Mouse (Mus musculus) kidney, adult 2 months (tissue): ENCODE measurements around the gene Tfpi2. TPM values are rescaled to one million over a fixed set of nuclear protein-coding genes. Genes with fewer than 3 reads are reported as not detected.
A peak's percentile ranks its signal among the peaks of the same experiment; 100 is the strongest.

ENCODE experiments used
- DNase-seq: peaks from one replicate; pipeline ENCODE4 v3.0.0; 2021
- H3K27ac ChIP-seq: fragments of 200-500 bp; 2 replicates; pipeline ENCODE4 v1.5.1; 2012; ENCODE audit warnings: low read depth, low read length, control low read depth, inconsistent platforms; ENCODE audit not compliant: insufficient read depth
- H3K27me3 ChIP-seq: fragments of 200-500 bp; replicated peaks from 2 replicates; pipeline ENCODE4 v1.6.1; 2012; ENCODE audit warnings: mild to moderate bottlenecking, moderate library complexity, low read length, inconsistent platforms; ENCODE audit not compliant: control insufficient read depth, insufficient read depth
- H3K36me3 ChIP-seq: fragments of 200-500 bp; 2 replicates; pipeline ENCODE4 v1.6.1; 2012; ENCODE audit warnings: mild to moderate bottlenecking, moderate library complexity, low read length, inconsistent platforms; ENCODE audit not compliant: control insufficient read depth, insufficient read depth
- H3K4me1 ChIP-seq: fragments of 200-500 bp; 2 replicates; pipeline ENCODE4 v1.6.1; 2011; ENCODE audit warnings: low read length; ENCODE audit not compliant: control insufficient read depth, insufficient read depth
- H3K4me3 ChIP-seq: fragments of 200-500 bp; 2 replicates; pipeline ENCODE4 v1.5.1; 2011; ENCODE audit warnings: mild to moderate bottlenecking, low read depth, low read length, control low read depth; ENCODE audit not compliant: insufficient read depth
- CTCF ChIP-seq: fragments of 200-500 bp; conservative IDR thresholded peaks from 2 replicates; pipeline ENCODE4 v1.5.1; 2011; ENCODE audit warnings: low read depth, mild to moderate bottlenecking, control low read depth, low read length, moderate library complexity, mixed read lengths; ENCODE audit not compliant: insufficient read depth, insufficient read length
- POLR2A ChIP-seq: fragments of 200-500 bp; IDR thresholded peaks from one replicate; pipeline ENCODE4 v1.6.1; 2011; ENCODE audit warnings: low read depth, low read length, control low read depth
- WGBS: fragments of 180-500 bp; shearing (Covaris S2); methylation state at CpG from one replicate; pipeline ENCODE4 v1.1.7; 2018; 5-methylcytosine and 5-hydroxymethylcytosine counted together
- polyA plus RNA-seq: library from polyadenylated mRNA; depleted of rRNA; stranded (reverse); fragments of >200 nt; gene quantifications from 2 replicates; pipeline ENCODE4 v1.2.3, GENCODE M21; 2012

Gene Tfpi2
- polyA plus RNA-seq, 1 experiment: 37.3 TPM

DNA sequence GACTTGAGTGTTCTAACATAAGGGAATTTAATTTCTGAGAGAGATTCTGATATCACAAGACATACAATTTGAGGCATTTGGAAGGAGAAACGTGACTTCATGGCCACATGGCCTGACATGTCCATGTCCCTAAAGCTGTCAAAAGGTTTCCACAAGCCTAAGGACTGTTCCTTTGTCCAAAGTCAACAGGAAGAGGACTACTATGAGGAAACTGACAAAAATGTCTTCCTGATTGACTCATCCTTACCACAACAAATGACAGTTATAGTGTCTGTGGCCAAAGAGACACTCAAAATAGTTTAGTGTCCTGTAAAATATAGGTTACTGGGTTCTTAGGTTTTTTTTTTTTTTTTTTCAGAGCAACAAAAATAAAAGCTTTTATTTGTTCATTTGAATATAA, 15.0 kb downstream of the Tfpi2 start:
- Histone ChIP-seq H3K4me3 (no peak overlapping the region), H3K27me3 (no peaks in the 10 kb centered on the region), H3K4me1 (no peaks in the 10 kb centered on the region), H3K36me3 (no peaks in the 10 kb centered on the region), H3K27ac (no peak overlapping the region)
- TF ChIP-seq POLR2A: no peak
- DNase-seq: peak; percentile 4
- WGBS: 58% methylated on average over 1 of the region's 1 CpGs

DNA sequence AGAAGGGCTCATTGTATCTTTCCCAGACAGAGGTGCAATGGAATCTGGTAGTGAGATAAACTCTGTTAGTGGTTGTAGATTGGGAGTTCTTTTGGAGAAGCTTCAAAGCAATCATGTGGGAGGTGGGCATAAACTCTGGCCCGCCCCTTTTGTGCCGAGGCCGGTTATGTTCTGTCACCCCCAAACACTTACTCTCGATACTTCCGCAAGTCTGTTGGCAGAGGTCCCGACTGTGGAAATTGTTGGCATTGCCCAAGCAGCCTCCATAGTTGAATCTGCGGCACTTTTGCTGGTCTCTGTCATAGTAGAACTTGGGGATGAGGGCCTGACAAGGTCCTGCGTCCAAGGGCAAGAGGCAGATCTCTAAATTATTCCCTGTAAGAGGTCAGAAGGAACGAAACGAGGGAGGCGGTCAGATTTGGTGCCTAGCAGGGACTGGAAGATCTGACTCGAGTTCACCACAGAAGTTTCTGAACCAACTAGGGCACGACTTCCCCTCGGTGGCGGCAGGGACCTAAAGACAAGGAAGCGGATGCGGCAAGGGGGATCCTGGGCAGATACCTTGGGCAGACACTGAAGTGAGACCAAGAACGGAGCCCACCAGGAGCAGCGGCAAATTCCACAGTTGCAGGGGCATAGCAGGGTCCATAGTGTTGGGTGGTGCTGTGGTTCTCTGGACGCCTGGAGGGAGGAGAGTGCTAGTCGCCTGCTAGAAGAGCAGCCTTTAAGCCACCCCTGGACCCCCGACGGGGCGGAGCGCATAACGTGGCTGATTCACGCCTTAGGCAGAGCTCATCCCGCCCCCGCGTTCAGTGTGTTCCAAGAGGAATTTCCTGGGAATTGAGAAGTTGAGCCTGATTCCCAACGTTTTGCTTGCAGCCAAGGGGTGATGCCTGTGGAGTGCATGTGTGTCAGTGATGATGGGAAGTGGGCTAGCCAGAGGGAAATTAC, 20.8 kb downstream of the Tfpi2 start:
- H3K27me3 ChIP-seq: no peaks in the 10 kb centered on the region
- no peak overlapping the region for H3K27ac ChIP-seq
- no peak for TF ChIP-seq POLR2A
- no peak for TF ChIP-seq CTCF
- WGBS: 30% methylated on average over 31 of the region's 31 CpGs
- H3K36me3 ChIP-seq: no peaks in the 10 kb centered on the region
- DNase-seq: peak; percentile 36
- H3K4me1 ChIP-seq: no peaks in the 10 kb centered on the region
- H3K4me3 ChIP-seq: peak overlapping the region; percentile 31

GRCm38 (mm10) chr6:3954969-3955368, 33.8 kb downstream of the Tfpi2 start:
- no peak for DNase-seq
- no peaks in the 10 kb centered on the region for H3K27me3 ChIP-seq
- no peak overlapping the region for H3K4me3 ChIP-seq
- H3K27ac ChIP-seq: no peak overlapping the region
- no peaks in the 10 kb centered on the region for H3K4me1 ChIP-seq
- 55% methylated on average over 4 of the region's 4 CpGs for WGBS
- no peaks in the 10 kb centered on the region for H3K36me3 ChIP-seq
- TF ChIP-seq POLR2A: no peak
- TF ChIP-seq CTCF: no peak

- Histone ChIP-seq H3K27ac (no peak overlapping the region), H3K4me1 (peaks cover 3% of the 10 kb centered on the region; the same call in 1 of the 2 replicates), H3K27me3 (no peaks in the 10 kb centered on the region), H3K36me3 (no peaks in the 10 kb centered on the region), H3K4me3 (no peak overlapping the region)
- 26% methylated on average over 1 of the region's 1 CpGs for WGBS
- no peak for TF ChIP-seq POLR2A
- no peak for TF ChIP-seq CTCF
- DNase-seq: no peak
Measured at GRCm38 (mm10) chr6:3936140-3936714, 52.5 kb downstream of the Tfpi2 start.

DNA sequence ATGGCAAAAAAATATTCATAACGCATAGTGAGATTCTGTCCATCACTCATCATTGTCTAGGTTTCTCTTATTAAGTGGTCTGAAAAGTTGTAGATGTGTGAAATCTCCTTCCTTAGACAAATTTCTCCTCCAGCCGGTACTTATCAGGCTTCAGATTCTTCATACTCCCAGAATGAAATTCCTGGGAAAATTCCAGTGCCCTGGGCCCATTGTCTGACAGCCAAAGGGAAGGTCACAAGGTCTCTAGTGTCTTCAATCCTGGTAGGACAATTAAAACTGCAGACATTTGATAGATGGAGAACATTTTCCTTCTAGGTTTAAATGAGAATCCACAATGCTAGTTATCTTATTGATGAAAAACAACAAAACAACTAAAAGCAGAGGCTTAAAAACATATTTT, 53.1 kb downstream of the Tfpi2 start:
- TF ChIP-seq POLR2A (no peak), CTCF (no peak)
- no peaks in the 10 kb centered on the region for H3K27me3 ChIP-seq
- H3K36me3 ChIP-seq: no peaks in the 10 kb centered on the region
- H3K27ac ChIP-seq: no peak overlapping the region
- 66% methylated on average over 2 of the region's 2 CpGs for WGBS
- peaks cover 3% of the 10 kb centered on the region; the same call in 1 of the 2 replicates for H3K4me1 ChIP-seq
- peak; percentile 52 for DNase-seq
- H3K4me3 ChIP-seq: no peak overlapping the region

GRCm38 (mm10) chr6:3935048-3935447, 53.7 kb downstream of the Tfpi2 start:
- Histone ChIP-seq H3K27me3 (no peaks in the 10 kb centered on the region), H3K27ac (no peak overlapping the region), H3K36me3 (no peaks in the 10 kb centered on the region), H3K4me3 (no peak overlapping the region), H3K4me1 (peaks cover 3% of the 10 kb centered on the region; the same call in 1 of the 2 replicates)
- DNase-seq: no peak
- 50% methylated on average over 2 of the region's 2 CpGs for WGBS
- TF ChIP-seq POLR2A: no peak
- TF ChIP-seq CTCF: no peak

- WGBS: 54% methylated on average over 4 of the region's 4 CpGs
- TF ChIP-seq CTCF (no peak), POLR2A (no peak)
Measured at GRCm38 (mm10) chr6:3926140-3926539, 62.6 kb downstream of the Tfpi2 start.

More at GRCm38 (mm10) chr6:3926140-3926539, 62.6 kb downstream of the Tfpi2 start:
- Histone ChIP-seq H3K4me3 (no peak overlapping the region), H3K27me3 (no peaks in the 10 kb centered on the region), H3K36me3 (no peaks in the 10 kb centered on the region), H3K27ac (no peak overlapping the region), H3K4me1 (no peaks in the 10 kb centered on the region)
- no peak for DNase-seq
